Mouse (Mus musculus) lung, postnatal 0 days (tissue): Measurements from ENCODE around the gene Tspan32.

Experiments used
- CTCF ChIP-seq: IDR thresholded peaks from 2 replicates; pipeline ENCODE4 v1.5.1; 2016; ENCODE audit warnings: antibody characterized with exemption, mild to moderate bottlenecking
- EP300 ChIP-seq: IDR thresholded peaks from 2 replicates; pipeline ENCODE4 v1.6.1; 2016; ENCODE audit warnings: antibody characterized with exemption, mild to moderate bottlenecking, control low read depth

DNA sequence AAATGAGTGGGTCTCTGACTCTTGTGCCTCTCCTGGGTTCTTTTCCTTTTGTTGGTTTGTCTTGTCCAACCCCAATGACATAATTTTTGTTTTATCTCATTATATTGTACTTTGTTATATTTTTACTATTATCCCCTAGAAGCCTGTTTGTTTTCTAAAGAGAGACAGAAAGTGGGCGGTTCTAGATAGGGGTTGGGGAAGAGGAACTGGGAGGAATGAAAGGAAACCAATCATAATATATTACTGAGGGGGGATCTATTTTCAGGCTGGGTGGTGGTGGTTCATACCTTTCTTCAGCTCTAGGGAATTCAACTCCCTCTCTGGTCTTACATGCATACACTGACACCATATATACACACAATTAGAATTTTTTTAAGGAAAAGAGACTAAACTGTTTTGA, 19.4 kb downstream of the Tspan32 start:
- TF ChIP-seq EP300 (no peak), CTCF (no peak)
